Mouse (Mus musculus) liver, embryonic 14.5 days (tissue): ENCODE measurements around the gene Ap5s1.

Experiments used
- CTCF ChIP-seq: IDR thresholded peaks from 2 replicates; pipeline ENCODE4 v1.5.1; 2016; ENCODE audit warnings: antibody characterized with exemption, low read depth, control low read depth
- EP300 ChIP-seq: IDR thresholded peaks from 2 replicates; pipeline ENCODE4 v1.6.1; 2016; ENCODE audit warnings: antibody characterized with exemption, low read depth

GRCm38 (mm10) chr2:131160671-131161111, 46.2 kb upstream of the Ap5s1 start:
- TF ChIP-seq CTCF (peak; percentile 46; the same call in 1 of the 2 replicates), EP300 (no peak)
